Mouse (Mus musculus) erythroblast, embryonic 14.5 days (primary cell): Measurements from ENCODE around the gene Hormad2.

Experiments
- GATA1 ChIP-seq: IDR thresholded peaks from 2 replicates; pipeline ENCODE4 v1.6.1; 2012; ENCODE audit warnings: low read length, inconsistent platforms, mixed read lengths
- TAL1 ChIP-seq: IDR thresholded peaks from 3 replicates; pipeline ENCODE4 v1.6.1; 2012; ENCODE audit warnings: low read length, inconsistent platforms, mixed read lengths

- no peak for TF ChIP-seq GATA1
- TF ChIP-seq TAL1, result no peak
Observed at GRCm38 (mm10) chr11:4305090-4305489, 135.8 kb downstream of the Hormad2 start.
